Mouse (Mus musculus) ovary, postnatal 36 days (tissue): ENCODE data around the gene Slc6a3.

Source experiments
- DNase-seq: peaks from one replicate; pipeline ENCODE4 v3.0.0; 2022; ENCODE audit warnings: low spot score, mixed read lengths

Gene Slc6a3

GRCm38 (mm10) chr13:73592546-73592945, 56.0 kb downstream of the Slc6a3 start:
- DNase-seq: no peak

- DNase-seq: no peak
These were observed 59.7 kb downstream of the Slc6a3 start for GRCm38 (mm10) chr13:73596276-73596675.

- no peak for DNase-seq
These were observed 63.7 kb downstream of the Slc6a3 start for GRCm38 (mm10) chr13:73600217-73600616.

GRCm38 (mm10) chr13:73603046-73603445, 66.5 kb downstream of the Slc6a3 start:
- DNase-seq: no peak

- peak; percentile 97 for DNase-seq
These were observed 67.1 kb downstream of the Slc6a3 start, which contains the start of gene Clptm1l for GRCm38 (mm10) chr13:73603522-73604155. Clptm1l (plus strand) TSS chr13:73604006.

GRCm38 (mm10) chr13:73604156-73604957, 67.8 kb downstream of the Slc6a3 start:
- DNase-seq: no peak

GRCm38 (mm10) chr13:73618406-73618805, 81.9 kb downstream of the Slc6a3 start:
- no peak for DNase-seq

GRCm38 (mm10) chr13:73620637-73621036, 84.1 kb downstream of the Slc6a3 start:
- no peak for DNase-seq

GRCm38 (mm10) chr13:73626410-73626744, 89.8 kb downstream of the Slc6a3 start:
- no peak for DNase-seq

- peak; percentile 58 for DNase-seq
These were observed 90.4 kb downstream of the Slc6a3 start, which contains the start of gene Tert for GRCm38 (mm10) chr13:73626745-73627549. Tert (plus strand) TSS chr13:73626911.
